Mouse (Mus musculus): ENCODE data around the gene Gstm4. TPM values are rescaled to one million over a fixed set of nuclear protein-coding genes. Genes with fewer than 3 reads are reported as not detected.

Gstm4 gene
- polyA plus RNA-seq, 1 experiment from 2014 or later = 15.1 TPM

- peak overlapping the region; percentile 62 for H3K9ac ChIP-seq (replicated peaks)
- under 1% methylated on average over 14 of the region's 14 CpGs for WGBS
- H3K27ac ChIP-seq (replicated peaks) = peak overlapping the region; percentile 73
- H3K4me1 ChIP-seq = peaks cover 50% of the 10 kb centered on the region
- peak; percentile 90 for ATAC-seq (replicated peaks)
- H3K27me3 ChIP-seq = no peaks in the 10 kb centered on the region
- H3K9me3 ChIP-seq = no peaks in the 10 kb centered on the region
- no peaks in the 10 kb centered on the region for H3K36me3 ChIP-seq
- H3K4me2 ChIP-seq (replicated peaks) = peak overlapping the region; percentile 100
- H3K4me3 ChIP-seq = peak overlapping the region; percentile 53
Observed at GRCm38 (mm10) chr3:108085281-108085720, 40.6 kb upstream of the Gstm4 start.

GRCm38 (mm10) chr3:108084767-108085270 is 40.1 kb upstream of the Gstm4 start:
- H3K4me2 ChIP-seq (replicated peaks) = peak overlapping the region; percentile 100
- peak overlapping the region; percentile 53 for H3K4me3 ChIP-seq
- no peaks in the 10 kb centered on the region for H3K36me3 ChIP-seq
- H3K9ac ChIP-seq (replicated peaks) = peak overlapping the region; percentile 62
- no peaks in the 10 kb centered on the region for H3K9me3 ChIP-seq
- peak; percentile 55 for ATAC-seq (replicated peaks)
- peak overlapping the region; percentile 73 for H3K27ac ChIP-seq (replicated peaks)
- peaks cover 50% of the 10 kb centered on the region for H3K4me1 ChIP-seq
- no peaks in the 10 kb centered on the region for H3K27me3 ChIP-seq
- whole genome bisulfite sequencing = 15% methylated on average over 13 of the region's 13 CpGs

DNA sequence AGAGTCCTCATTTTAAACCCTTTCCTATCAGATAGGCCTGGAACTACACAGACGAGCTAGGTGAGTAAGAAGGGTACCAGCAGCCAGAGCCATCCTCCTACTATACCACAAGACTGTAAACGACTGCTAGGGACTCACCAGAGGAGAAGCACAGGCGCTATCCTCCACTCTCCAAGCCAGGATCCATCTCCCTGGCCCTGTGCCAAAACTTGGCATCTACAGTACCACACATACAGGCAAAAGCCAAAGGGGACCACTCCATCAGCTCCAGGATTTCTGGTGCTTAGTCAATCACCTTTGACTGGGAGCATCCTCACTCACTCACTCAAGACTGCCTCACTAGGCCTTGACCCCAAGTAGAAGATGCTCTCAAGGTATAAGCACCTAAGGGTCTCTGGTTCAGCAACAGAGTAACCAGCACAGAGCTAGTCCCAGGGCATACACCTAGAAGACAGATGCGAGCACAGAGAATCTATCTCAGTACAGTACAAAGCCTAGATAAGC is 39.3 kb upstream of the Gstm4 start:
- Histone ChIP-seq H3K9me3 (no peaks in the 10 kb centered on the region), H3K27me3 (no peaks in the 10 kb centered on the region), H3K9ac (replicated peaks) (no peak overlapping the region), H3K4me3 (no peak overlapping the region), H3K27ac (replicated peaks) (no peak overlapping the region), H3K36me3 (0 out of 2 replicates have a peak, but pooled peaks cover 2% of the 10 kb centered on the region), H3K4me2 (replicated peaks) (peak overlapping the region; percentile 100), H3K4me1 (peaks cover 50% of the 10 kb centered on the region)
- WGBS = 80% methylated on average over 4 of the region's 4 CpGs
- ATAC-seq (replicated peaks) = no peak

DNA sequence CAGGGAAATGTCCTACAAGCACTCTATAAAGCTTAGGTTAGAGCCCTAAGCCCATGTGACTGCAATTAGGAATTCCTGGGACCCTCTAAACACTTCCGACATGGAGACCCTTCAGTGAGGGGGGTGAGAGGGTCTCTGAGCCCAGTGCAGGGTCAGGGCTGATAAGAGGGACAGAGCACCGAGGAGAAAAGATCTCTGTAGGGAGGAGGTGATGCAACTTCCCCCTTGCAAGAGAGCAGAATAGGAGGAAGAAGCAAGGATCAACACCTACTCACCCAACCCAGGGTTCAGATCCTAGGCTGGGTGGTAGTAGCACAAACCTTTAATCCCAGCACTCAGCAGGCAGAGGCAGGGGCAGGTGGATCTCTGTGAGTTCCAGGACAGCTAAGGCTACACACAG is 38.5 kb upstream of the Gstm4 start:
- WGBS = 59% methylated on average over 2 of the region's 2 CpGs
- Histone ChIP-seq H3K4me3 (no peak overlapping the region), H3K27me3 (no peaks in the 10 kb centered on the region), H3K27ac (replicated peaks) (no peak overlapping the region), H3K9ac (replicated peaks) (no peak overlapping the region), H3K4me1 (peaks cover 50% of the 10 kb centered on the region), H3K36me3 (peaks cover 9% of the 10 kb centered on the region; the same call in 1 of the 2 replicates), H3K4me2 (replicated peaks) (no peak overlapping the region), H3K9me3 (no peaks in the 10 kb centered on the region)
- ATAC-seq (replicated peaks) = no peak

DNA sequence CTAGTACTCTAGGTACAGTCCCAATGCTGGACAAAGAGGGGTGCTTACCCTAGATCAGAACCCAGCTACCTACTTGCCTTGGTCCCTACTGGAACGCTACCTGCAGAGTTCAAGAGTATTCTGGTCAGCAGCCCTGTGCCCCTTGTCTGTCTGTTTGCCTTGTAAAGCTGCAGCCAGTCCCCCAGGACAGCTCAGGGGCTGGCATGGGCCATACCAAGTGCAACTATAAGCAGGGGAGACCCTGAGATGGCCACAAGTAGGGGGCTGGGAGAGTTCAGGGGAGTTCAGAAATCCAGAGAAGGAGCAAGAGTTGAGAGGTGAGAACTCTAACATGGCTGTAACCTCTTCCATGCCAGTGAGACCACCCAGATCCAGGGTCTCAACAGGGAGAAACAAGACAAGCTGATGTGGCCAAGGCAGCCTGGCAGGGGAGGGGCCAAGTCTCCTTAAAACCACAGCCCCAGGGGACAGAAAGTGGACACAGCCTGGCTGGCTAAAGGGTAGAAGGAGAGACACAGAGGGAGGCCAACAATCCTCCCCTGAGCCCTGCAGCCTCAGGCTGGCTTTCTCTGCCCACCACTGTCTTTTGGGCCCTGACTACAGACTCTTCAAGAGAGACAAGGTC is 37.7 kb upstream of the Gstm4 start:
- H3K4me1 ChIP-seq = peaks cover 50% of the 10 kb centered on the region
- WGBS = 63% methylated on average over 1 of the region's 1 CpGs
- H3K4me2 ChIP-seq (replicated peaks) = no peak overlapping the region; the same call in 1 of the 2 replicates
- H3K36me3 ChIP-seq = peaks cover 11% of the 10 kb centered on the region
- no peak for ATAC-seq (replicated peaks)
- no peak overlapping the region for H3K9ac ChIP-seq (replicated peaks)
- H3K9me3 ChIP-seq = no peaks in the 10 kb centered on the region
- no peak overlapping the region for H3K27ac ChIP-seq (replicated peaks)
- H3K27me3 ChIP-seq = no peaks in the 10 kb centered on the region
- no peak overlapping the region for H3K4me3 ChIP-seq

GRCm38 (mm10) chr3:108081681-108082080 is 37.0 kb upstream of the Gstm4 start:
- 55% methylated on average over 4 of the region's 4 CpGs for WGBS
- no peak overlapping the region for H3K9ac ChIP-seq (replicated peaks)
- H3K4me1 ChIP-seq = peaks cover 48% of the 10 kb centered on the region
- H3K27ac ChIP-seq (replicated peaks) = no peak overlapping the region
- H3K4me3 ChIP-seq = no peak overlapping the region
- no peak for ATAC-seq (replicated peaks)
- H3K9me3 ChIP-seq = no peaks in the 10 kb centered on the region
- H3K27me3 ChIP-seq = no peaks in the 10 kb centered on the region
- peaks cover 17% of the 10 kb centered on the region for H3K36me3 ChIP-seq
- H3K4me2 ChIP-seq (replicated peaks) = no peak overlapping the region; the same call in 1 of the 2 replicates

- no peak overlapping the region for H3K9ac ChIP-seq (replicated peaks)
- peaks cover 15% of the 10 kb centered on the region for H3K4me1 ChIP-seq
- H3K27me3 ChIP-seq = no peaks in the 10 kb centered on the region
- no peak overlapping the region for H3K27ac ChIP-seq (replicated peaks)
- H3K36me3 ChIP-seq = peaks cover 40% of the 10 kb centered on the region
- no peak overlapping the region for H3K4me3 ChIP-seq
- 95% methylated on average over 9 of the region's 9 CpGs for WGBS
- ATAC-seq (replicated peaks) = no peak
- no peaks in the 10 kb centered on the region for H3K9me3 ChIP-seq
- no peak overlapping the region for H3K4me2 ChIP-seq (replicated peaks)
Observed at GRCm38 (mm10) chr3:108076836-108077235, 32.1 kb upstream of the Gstm4 start.

GRCm38 (mm10) chr3:108072983-108073569 is 28.4 kb upstream of the Gstm4 start:
- ATAC-seq (replicated peaks) = no peak; the same call in 1 of the 2 replicates

DNA sequence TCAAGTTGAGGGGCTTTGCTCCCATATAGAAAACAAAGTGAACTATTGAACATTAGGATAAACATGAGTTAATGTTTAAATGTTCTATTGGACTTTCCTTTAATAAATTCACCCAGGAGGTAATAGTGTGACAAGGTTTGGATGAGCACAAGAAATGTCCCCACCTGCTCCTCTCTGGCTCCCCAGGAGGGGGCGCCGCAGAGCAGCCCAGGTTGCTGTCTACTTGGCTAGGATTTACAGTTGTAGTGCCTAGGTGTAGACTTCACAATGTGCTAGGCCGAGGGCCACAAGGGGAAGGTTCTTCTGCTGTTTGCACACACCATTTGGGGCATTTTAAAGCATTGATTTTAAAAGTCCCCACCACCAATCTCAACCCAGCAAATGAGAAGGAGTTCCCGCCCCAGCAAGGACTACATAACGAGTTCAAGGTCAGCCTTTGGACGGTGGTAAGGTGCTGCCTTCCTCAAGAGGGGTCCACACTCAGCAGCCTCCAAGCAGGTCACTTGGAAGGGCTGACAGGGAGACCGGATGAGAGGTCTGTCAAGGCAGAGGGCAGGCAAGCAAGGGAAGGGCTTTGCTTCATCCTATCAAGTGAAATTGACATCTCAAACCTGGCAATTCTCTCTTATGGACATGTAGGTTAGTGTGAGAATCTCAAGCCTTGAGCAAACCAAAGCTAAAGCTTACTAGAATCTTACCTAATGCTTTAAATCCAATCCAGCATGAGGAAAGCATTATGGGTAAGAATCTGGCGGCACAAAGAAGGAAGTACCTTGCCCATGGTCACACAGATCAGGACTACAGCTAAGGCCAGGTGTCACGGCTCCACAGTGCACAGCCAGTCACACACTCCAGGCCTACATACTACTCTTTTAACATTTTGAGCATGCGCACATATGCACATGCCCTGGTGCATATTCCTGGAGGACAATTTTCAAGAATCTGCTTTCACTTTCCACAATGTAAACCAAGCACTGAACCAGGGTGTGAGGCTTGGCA is 25.9 kb upstream of the Gstm4 start:
- Histone ChIP-seq H3K4me3 (no peak overlapping the region), H3K9me3 (no peaks in the 10 kb centered on the region), H3K27ac (replicated peaks) (no peak overlapping the region), H3K36me3 (peaks cover 13% of the 10 kb centered on the region), H3K9ac (replicated peaks) (no peak overlapping the region), H3K4me2 (replicated peaks) (no peak overlapping the region), H3K4me1 (peaks cover 11% of the 10 kb centered on the region), H3K27me3 (no peaks in the 10 kb centered on the region)
- WGBS = 67% methylated on average over 10 of the region's 10 CpGs
- ATAC-seq (replicated peaks) = peak; percentile 28; the same call in 1 of the 2 replicates

More at GRCm38 (mm10) chr3:108072983-108073569, 28.4 kb upstream of the Gstm4 start:
- Histone ChIP-seq H3K4me1 (peaks cover 11% of the 10 kb centered on the region), H3K4me2 (replicated peaks) (no peak overlapping the region), H3K9ac (replicated peaks) (no peak overlapping the region), H3K36me3 (peaks cover 32% of the 10 kb centered on the region), H3K27me3 (no peaks in the 10 kb centered on the region), H3K27ac (replicated peaks) (peak overlapping the region; percentile 14), H3K9me3 (no peaks in the 10 kb centered on the region), H3K4me3 (no peak overlapping the region)
- 62% methylated on average over 10 of the region's 10 CpGs for WGBS

- 80% methylated on average over 13 of the region's 13 CpGs for WGBS
Observed at GRCm38 (mm10) chr3:108069231-108069870, 24.7 kb upstream of the Gstm4 start.

DNA sequence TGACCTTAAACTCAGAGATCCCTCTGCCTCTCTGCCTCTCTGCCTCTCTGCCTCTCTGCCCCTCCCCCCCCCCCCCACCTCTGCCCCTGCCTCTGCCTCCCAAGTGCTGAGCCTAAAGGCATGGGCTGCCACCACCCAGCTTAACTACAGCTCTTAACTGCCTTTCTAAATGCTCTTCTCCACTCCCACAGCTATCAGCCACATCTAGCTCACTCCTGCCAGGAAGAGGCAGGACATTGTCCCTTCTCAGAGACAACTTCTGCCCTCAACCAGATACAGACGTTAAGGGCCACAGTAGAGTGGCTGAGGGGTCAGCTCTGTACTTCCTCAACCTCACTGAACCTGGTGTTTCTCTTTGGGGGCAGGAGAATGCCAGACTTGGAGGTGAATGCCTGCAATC is 24.1 kb upstream of the Gstm4 start:
- Histone ChIP-seq H3K36me3 (no peaks in the 10 kb centered on the region), H3K4me3 (no peak overlapping the region), H3K27me3 (no peaks in the 10 kb centered on the region), H3K27ac (replicated peaks) (no peak overlapping the region), H3K4me2 (replicated peaks) (no peak overlapping the region), H3K9ac (replicated peaks) (no peak overlapping the region), H3K4me1 (peaks cover 11% of the 10 kb centered on the region), H3K9me3 (no peaks in the 10 kb centered on the region)
- ATAC-seq (replicated peaks) = no peak
- WGBS = 44% methylated on average over 1 of the region's 1 CpGs

More at GRCm38 (mm10) chr3:108069231-108069870, 24.7 kb upstream of the Gstm4 start:
- Histone ChIP-seq H3K36me3 (peaks cover under 1% of the 10 kb centered on the region; the same call in 1 of the 2 replicates), H3K27ac (replicated peaks) (no peak overlapping the region), H3K9me3 (no peaks in the 10 kb centered on the region), H3K27me3 (no peaks in the 10 kb centered on the region), H3K4me2 (replicated peaks) (no peak overlapping the region), H3K4me1 (peaks cover 11% of the 10 kb centered on the region), H3K9ac (replicated peaks) (no peak overlapping the region), H3K4me3 (no peak overlapping the region)
- no peak for ATAC-seq (replicated peaks)

Data from forebrain, embryonic 15.5 days (tissue).